Mouse (Mus musculus) midbrain, embryonic 10.5 days (tissue): Measurements from ENCODE around the gene Cited4. TPM values are rescaled to one million over a fixed set of nuclear protein-coding genes. Genes with fewer than 3 reads are reported as not detected.

Experiments
- DNase-seq: peaks from one replicate; pipeline ENCODE4 v3.0.0-alpha.2; 2017; ENCODE audit warnings: low spot score
- H3K27ac ChIP-seq: fragments of 300-500 bp; sonication (generic); replicated peaks from 2 replicates; pipeline ENCODE4 v1.5.1; 2016; ENCODE audit warnings: mild to moderate bottlenecking
- H3K27me3 ChIP-seq: fragments of 300-500 bp; sonication (generic); 2 replicates; pipeline ENCODE4 v1.6.1; 2016; ENCODE audit warnings: low read depth, mild to moderate bottlenecking; ENCODE audit not compliant: poor library complexity, severe bottlenecking
- H3K36me3 ChIP-seq: fragments of 300-500 bp; sonication (generic); 2 replicates; pipeline ENCODE4 v1.6.1; 2016; ENCODE audit warnings: mild to moderate bottlenecking, moderate library complexity
- H3K4me1 ChIP-seq: fragments of 300-500 bp; sonication (generic); 2 replicates; pipeline ENCODE4 v1.6.1; 2016
- H3K4me3 ChIP-seq: fragments of 300-500 bp; sonication (generic); 2 replicates; pipeline ENCODE4 v1.5.1; 2016; ENCODE audit warnings: mild to moderate bottlenecking, moderate library complexity
- H3K9me3 ChIP-seq: fragments of 300-500 bp; sonication (generic); replicated peaks from 2 replicates; pipeline ENCODE4 v1.6.1; 2016; ENCODE audit warnings: mild to moderate bottlenecking
- WGBS: fragments of 180-500 bp; shearing (Covaris S2); methylation state at CpG from one replicate; pipeline ENCODE4 v1.1.7; 2016; 5-methylcytosine and 5-hydroxymethylcytosine counted together
- polyA plus RNA-seq: library from polyadenylated mRNA; unstranded; fragments of >200 nt; fragmentation: Nextera tagmentation; extraction: Ambion mirVana; gene quantifications from 2 replicates; pipeline ENCODE4 v1.2.1, GENCODE M21; 2016

The Cited4 gene
- polyA plus RNA-seq = 8.5 and 12.7 TPM in 2 replicates

DNA sequence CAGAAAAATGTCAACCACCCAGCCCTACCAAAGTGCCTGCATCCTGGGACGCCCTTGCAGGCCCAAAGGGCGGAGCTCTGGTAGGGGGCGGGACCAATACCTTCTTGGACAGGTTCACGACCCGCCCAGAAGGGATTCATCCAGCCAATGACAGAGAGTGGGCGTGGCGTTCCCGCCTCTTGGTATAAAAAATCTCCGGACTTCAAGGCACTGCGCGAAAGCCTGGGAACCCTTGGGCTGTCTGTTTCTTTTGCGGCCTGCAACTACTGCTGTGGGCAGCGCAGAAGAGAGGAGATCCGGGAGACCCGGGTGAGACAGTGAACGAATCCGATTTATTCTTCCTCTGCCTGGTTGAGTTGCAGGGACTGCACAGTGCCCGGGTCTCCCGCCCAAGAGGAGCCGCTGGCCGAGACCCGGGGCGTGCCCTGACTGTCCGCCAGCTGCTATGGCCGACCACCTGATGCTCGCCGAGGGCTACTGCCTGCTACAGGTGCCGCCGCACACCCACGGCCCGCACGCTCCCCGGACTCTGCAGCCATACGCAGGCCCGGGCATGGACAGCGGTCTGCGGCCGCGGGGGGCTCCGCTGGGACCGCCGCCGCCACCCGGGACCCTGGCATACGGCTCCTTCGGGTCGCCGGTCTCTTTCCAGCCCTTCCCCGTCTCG is at the start of gene Cited4:
Cited4 (plus strand) TSS at position 215 of the 667 bp plus-strand sequence.
- H3K27ac ChIP-seq = peak within 1 kb of the TSS; percentile 78
- DNase-seq = peak; percentile 91
- H3K4me1 ChIP-seq = peaks cover 31% of the 10 kb centered on the region
- no peaks in the 10 kb centered on the region for H3K9me3 ChIP-seq
- H3K36me3 ChIP-seq = no peaks in the 10 kb centered on the region
- WGBS = under 1% methylated on average over 50 of the region's 50 CpGs
- peaks cover 67% of the 10 kb centered on the region for H3K27me3 ChIP-seq
- H3K4me3 ChIP-seq = peak within 1 kb of the TSS; percentile 82

DNA sequence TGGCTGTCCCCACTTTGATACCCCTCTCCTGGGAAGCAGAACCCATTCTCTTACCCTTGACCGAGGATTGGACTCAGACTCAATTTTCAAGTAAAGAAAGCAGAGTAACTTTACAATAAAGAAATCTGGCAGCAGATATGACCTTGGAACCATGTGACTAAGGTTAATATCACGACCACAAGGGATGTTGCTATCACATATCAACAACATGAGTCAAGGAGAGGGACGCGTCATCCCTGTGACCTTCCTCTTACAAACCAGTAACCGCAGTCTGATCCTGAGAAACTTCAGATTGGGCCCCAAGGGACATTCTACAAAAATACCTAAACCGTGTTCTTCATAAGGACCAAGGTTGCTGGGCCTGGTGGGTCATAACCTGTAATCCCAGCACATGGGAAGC is 38.6 kb upstream of the Cited4 start:
- H3K27me3 ChIP-seq = no peaks in the 10 kb centered on the region
- no peaks in the 10 kb centered on the region for H3K9me3 ChIP-seq
- DNase-seq = no peak
- no peak overlapping the region for H3K27ac ChIP-seq
- H3K4me1 ChIP-seq = no peaks in the 10 kb centered on the region
- H3K36me3 ChIP-seq = no peaks in the 10 kb centered on the region
- no peak overlapping the region for H3K4me3 ChIP-seq
- WGBS = 89% methylated on average over 6 of the region's 6 CpGs

DNA sequence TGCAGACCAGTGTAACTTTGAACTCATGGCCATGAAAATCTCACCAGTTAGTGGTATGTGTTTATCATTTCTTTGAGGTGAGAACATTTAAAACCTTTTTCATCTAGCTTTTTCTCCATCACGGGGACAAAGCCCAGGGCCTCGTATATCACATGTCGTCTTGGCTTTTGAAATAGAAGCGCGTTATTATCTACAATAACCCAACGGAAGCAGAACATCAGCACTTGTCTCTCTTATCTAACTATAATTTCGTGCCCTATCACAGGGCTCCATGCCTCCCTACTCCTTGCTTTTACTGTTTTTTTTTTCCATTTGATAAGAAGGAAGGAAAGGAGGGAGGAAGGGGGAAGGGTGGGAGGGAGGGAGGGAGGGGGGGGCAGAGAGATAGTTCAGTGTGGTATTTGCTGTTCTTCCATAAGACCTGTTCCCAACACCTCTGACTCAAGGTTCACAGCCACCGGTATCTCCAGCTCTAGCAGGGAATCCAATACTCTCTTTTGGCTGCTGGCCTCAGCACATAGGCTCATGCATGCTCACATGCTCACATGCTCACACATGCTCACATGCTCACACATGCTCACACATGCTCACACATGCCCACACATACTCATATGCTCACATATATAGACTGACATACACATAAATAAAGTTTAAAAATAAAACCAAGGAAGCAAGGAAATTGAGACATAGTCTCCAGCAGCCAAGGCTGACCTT is 36.0 kb upstream of the Cited4 start:
- Histone ChIP-seq H3K27me3 (no peaks in the 10 kb centered on the region), H3K4me3 (no peak overlapping the region), H3K27ac (no peak overlapping the region), H3K9me3 (no peaks in the 10 kb centered on the region), H3K36me3 (no peaks in the 10 kb centered on the region), H3K4me1 (no peaks in the 10 kb centered on the region)
- WGBS = 84% methylated on average over 8 of the region's 8 CpGs
- no peak for DNase-seq

DNA sequence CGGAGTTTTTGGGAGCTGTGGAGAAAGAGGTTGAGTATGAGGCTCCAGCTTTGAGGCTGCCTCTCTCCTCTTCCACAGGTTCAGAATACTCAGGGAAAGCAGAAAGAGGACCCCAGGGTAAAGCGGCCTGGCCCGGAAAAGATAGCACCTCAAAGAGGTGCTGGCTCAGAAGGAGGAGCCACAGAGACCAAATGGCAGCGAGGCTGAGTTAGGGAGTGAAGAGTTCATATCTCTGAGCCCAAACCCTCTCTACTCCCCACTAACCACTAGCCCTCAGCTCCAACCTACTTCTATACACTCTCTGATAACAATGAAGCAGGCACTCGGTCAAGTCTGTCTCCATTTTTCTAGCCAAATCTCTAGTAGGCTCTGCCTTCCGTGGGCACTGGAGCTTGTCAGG is 34.5 kb upstream of the Cited4 start:
- Histone ChIP-seq H3K27me3 (no peaks in the 10 kb centered on the region), H3K9me3 (no peaks in the 10 kb centered on the region), H3K4me3 (no peak overlapping the region), H3K36me3 (no peaks in the 10 kb centered on the region), H3K4me1 (no peaks in the 10 kb centered on the region), H3K27ac (no peak overlapping the region)
- DNase-seq = no peak
- WGBS = 69% methylated on average over 6 of the region's 6 CpGs

DNA sequence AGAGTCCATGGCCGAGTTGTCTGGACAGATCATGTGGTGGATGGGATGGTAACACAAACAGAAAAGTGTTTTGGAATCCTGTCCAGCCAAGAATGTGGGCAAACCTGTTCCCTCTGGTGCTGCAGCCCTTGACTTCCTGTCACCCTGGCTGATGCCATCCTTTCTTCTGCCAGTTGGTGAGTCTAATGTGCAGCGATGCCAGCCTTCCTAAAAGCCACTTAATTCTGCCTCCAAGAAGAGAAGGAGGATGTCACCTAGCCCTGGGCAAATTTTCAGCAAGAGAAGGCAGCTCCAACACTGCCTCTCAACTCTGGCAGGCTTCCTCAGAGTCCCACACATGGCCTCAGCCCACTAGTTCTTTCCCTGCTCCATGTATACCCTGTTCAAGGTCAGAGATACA is 31.0 kb upstream of the Cited4 start:
- H3K27ac ChIP-seq = no peak overlapping the region
- no peaks in the 10 kb centered on the region for H3K9me3 ChIP-seq
- DNase-seq = no peak
- no peaks in the 10 kb centered on the region for H3K36me3 ChIP-seq
- H3K4me1 ChIP-seq = no peaks in the 10 kb centered on the region
- no peak overlapping the region for H3K4me3 ChIP-seq
- peaks cover 2% of the 10 kb centered on the region; the same call in 1 of the 2 replicates for H3K27me3 ChIP-seq
- 88% methylated on average over 2 of the region's 2 CpGs for WGBS

DNA sequence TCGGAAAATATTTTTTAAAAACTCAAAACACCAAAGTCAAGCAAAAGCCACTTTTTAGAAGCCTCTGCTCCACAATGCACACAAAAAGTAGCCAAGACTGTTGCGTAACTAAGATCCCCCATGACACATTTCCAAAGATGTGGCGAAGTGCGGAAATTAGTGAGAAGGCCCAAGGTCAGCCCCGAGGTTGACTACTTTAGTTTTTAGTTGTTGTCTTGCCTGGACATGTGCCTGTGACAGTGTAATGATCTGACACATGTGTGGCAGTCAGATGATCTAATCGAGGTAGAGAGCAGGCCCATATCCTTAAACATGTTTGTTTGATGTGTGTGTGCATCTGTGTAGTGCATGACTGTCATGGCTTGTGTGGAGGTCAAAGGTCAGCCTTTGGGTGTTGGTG is 24.4 kb upstream of the Cited4 start:
- Histone ChIP-seq H3K4me3 (no peak overlapping the region), H3K27ac (no peak overlapping the region), H3K9me3 (no peaks in the 10 kb centered on the region), H3K4me1 (no peaks in the 10 kb centered on the region), H3K27me3 (peaks cover 6% of the 10 kb centered on the region; the same call in 1 of the 2 replicates), H3K36me3 (no peaks in the 10 kb centered on the region)
- whole genome bisulfite sequencing = 93% methylated on average over 6 of the region's 6 CpGs
- DNase-seq = no peak

GRCm38 (mm10) chr4:120643899-120644298 is 22.5 kb upstream of the Cited4 start:
- no peaks in the 10 kb centered on the region for H3K36me3 ChIP-seq
- no peak overlapping the region for H3K27ac ChIP-seq
- no peak overlapping the region for H3K4me3 ChIP-seq
- H3K4me1 ChIP-seq = no peaks in the 10 kb centered on the region
- WGBS = 89% methylated on average over 3 of the region's 3 CpGs
- DNase-seq = no peak
- no peaks in the 10 kb centered on the region for H3K9me3 ChIP-seq
- peaks cover 22% of the 10 kb centered on the region for H3K27me3 ChIP-seq

DNA sequence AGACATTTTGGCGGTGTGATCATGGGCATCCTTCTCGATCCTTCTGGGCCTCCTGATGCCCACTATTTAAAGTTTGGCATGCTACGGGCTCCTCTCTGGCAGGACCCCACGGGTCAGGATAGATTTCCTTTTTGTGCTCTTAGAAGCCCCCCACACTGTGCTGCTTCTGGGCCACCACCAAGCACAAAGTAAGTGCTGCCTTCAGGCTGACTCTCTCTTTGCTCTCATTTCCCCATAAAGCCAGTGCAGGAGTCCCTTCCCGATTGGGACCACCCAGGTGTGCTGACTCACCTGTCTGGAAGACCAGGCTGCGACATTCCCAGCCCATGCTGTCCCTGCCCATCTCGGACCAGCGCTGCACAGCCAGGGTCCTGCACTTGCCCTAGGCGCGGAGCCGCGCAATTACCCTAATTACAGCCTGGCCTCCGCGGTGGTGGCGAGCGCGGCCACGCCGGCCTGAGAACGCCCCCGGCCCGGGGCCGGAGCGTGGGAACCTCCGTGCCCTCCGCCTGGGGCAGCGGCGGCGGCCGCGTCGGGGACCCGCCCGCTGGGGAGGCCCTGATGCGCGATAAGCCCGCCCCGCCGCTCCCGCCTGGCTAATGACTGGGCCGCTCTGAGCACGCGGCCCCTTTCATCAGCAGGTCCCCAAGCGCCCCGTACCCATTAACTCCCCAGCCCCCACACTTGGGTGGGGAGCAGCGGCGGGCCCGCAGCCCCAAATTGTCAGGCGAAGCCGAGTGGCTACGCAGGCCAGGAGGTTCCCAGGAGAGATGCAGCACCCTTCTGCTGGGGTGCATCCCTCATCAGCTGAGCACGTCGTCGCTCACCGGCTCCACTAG is 16.8 kb upstream of the Cited4 start:
- H3K27me3 ChIP-seq = peaks cover 62% of the 10 kb centered on the region
- peak overlapping the region; percentile 76 for H3K27ac ChIP-seq
- DNase-seq = peak; percentile 60
- 4% methylated on average over 55 of the region's 55 CpGs for WGBS
- no peaks in the 10 kb centered on the region; the same call in 1 of the 2 replicates for H3K9me3 ChIP-seq
- H3K4me1 ChIP-seq = peaks cover 11% of the 10 kb centered on the region
- H3K4me3 ChIP-seq = peak overlapping the region; percentile 65
- no peaks in the 10 kb centered on the region for H3K36me3 ChIP-seq

DNA sequence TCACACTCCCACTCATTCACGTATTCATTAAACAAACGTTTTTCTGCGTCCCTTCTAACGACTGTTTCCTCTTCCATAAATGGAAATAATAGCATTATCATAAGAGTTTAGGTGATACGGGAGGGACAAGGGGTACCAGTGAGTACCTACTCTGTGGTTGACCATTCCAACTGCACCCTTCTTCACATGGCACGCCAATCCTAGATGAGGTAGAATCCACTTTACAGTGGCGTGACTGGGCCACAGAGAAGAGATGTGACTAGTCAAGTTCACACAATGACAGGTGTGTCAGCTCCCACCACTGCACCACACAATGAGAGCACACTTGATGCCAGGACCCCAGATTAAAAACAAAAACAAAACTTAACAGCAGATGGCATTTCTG is 16.2 kb upstream of the Cited4 start:
- Histone ChIP-seq H3K36me3 (no peaks in the 10 kb centered on the region), H3K4me1 (peaks cover 11% of the 10 kb centered on the region), H3K9me3 (no peaks in the 10 kb centered on the region; the same call in 1 of the 2 replicates), H3K27me3 (peaks cover 67% of the 10 kb centered on the region), H3K4me3 (peak overlapping the region; percentile 65), H3K27ac (no peak overlapping the region; the same call in 1 of the 2 replicates)
- DNase-seq = no peak
- 27% methylated on average over 7 of the region's 7 CpGs for WGBS

GRCm38 (mm10) chr4:120655898-120656297 is 10.5 kb upstream of the Cited4 start:
- Histone ChIP-seq H3K27ac (no peak overlapping the region), H3K4me3 (no peak overlapping the region), H3K9me3 (no peaks in the 10 kb centered on the region; the same call in 1 of the 2 replicates), H3K4me1 (no peaks in the 10 kb centered on the region), H3K36me3 (no peaks in the 10 kb centered on the region), H3K27me3 (peaks cover 25% of the 10 kb centered on the region)
- 88% methylated on average over 8 of the region's 8 CpGs for WGBS
- DNase-seq = no peak

GRCm38 (mm10) chr4:120660485-120660884 is 5.9 kb upstream of the Cited4 start:
- Histone ChIP-seq H3K27ac (no peak overlapping the region), H3K36me3 (no peaks in the 10 kb centered on the region), H3K9me3 (no peaks in the 10 kb centered on the region), H3K27me3 (peaks cover 11% of the 10 kb centered on the region), H3K4me1 (no peaks in the 10 kb centered on the region), H3K4me3 (no peak overlapping the region)
- no peak for DNase-seq
- 77% methylated on average over 4 of the region's 4 CpGs for WGBS

DNA sequence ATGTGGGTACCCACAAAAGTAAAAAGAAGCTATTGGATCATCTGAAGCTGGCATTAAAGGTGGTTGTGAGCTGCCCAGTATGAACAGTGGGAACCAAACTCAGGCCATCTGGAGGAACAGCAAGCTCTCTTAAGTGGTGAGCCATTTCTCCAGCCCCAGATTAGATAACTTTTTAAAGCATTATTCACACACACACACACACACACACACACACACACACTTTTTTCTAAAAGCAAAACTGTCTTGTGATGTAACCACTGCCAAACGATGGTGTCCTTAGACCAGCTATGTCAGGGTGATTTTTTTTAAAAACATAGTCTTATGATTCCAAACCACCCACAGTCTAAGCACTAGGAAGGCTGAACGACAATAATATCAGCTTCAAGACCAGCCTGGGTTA is 1.8 kb upstream of the Cited4 start:
- H3K4me1 ChIP-seq = peaks cover 22% of the 10 kb centered on the region
- WGBS = 77% methylated on average over 2 of the region's 2 CpGs

More for the DNA sequence above, 1.8 kb upstream of the Cited4 start:
- DNase-seq = no peak
- no peak overlapping the region for H3K4me3 ChIP-seq
- no peak overlapping the region for H3K27ac ChIP-seq
- peaks cover 50% of the 10 kb centered on the region for H3K27me3 ChIP-seq
- no peaks in the 10 kb centered on the region for H3K9me3 ChIP-seq
- no peaks in the 10 kb centered on the region for H3K36me3 ChIP-seq
